Mouse (Mus musculus): ENCODE measurements at regions not wholly inside any gene's neighbourhood (a gene's known extent, or its start where the extent isn't known, plus 50 kb on each side); places are given as distances from the start of the nearest gene placed in this dataset.
A peak's percentile ranks its signal among the peaks of the same experiment; 100 is the strongest.

DNA sequence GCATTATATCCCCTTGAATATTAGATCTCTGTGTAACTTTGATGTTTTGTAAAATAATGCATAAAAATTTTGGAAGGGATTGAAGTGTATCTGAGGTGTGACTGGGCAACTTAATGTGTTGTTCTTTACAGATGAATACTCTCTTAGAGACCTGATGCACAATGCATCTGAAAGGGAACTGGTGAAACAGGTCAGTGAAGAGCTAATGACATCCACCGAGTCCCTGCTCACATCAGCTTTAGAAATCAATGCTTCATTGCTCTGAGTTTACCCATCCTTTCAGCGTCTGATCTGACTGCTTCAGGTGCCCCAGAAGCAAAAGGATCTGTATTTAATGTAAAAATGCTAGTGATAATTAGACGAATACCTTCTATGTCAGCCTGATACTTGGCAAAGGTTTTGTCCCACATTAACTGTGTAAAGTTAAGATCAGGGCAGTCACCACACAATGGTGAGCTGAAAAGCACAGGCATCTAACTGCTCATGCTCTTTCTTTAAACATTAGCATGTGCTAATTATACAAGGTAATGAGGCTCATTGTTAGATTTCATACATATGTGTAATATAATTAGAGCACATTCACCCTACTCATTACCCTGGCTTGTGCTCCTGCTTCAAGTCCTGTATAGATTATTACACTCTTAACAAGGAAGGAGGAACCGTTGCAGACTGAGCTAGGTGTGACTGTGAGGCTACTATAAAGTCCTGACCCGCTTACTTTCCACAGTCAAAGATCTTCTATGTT lies 204.6 kb upstream of the Tlr4 start:
- H3K9me3 ChIP-seq (ENCODE audit: control insufficient read depth, low read length): no peaks in the 10 kb centered on the region
- ATAC-seq (ENCODE audit: low read depth) (no peak), DNase-seq (ENCODE audit: low spot score) (no peak)
- no peak overlapping the region for H3K4me2 ChIP-seq (ENCODE audit: low read depth, low read length)
- H3K4me3 ChIP-seq (ENCODE audit: low read depth, low read length): no peak overlapping the region
- no peaks in the 10 kb centered on the region for H3K27me3 ChIP-seq (replicated peaks; ENCODE audit: control insufficient read depth, insufficient read depth, low read length)
- no peak overlapping the region for H3K9ac ChIP-seq (ENCODE audit: low read depth, low read length)
- H3K27ac ChIP-seq (replicated peaks; ENCODE audit: low read depth, low read length): no peak overlapping the region
- WGBS: 74% methylated on average over 5 of the region's 5 CpGs
- H3K36me3 ChIP-seq (ENCODE audit: control insufficient read depth, insufficient read depth, low read length): no peaks in the 10 kb centered on the region
- no peaks in the 10 kb centered on the region for H3K4me1 ChIP-seq (ENCODE audit: control insufficient read depth, insufficient read depth, low read length)

DNA sequence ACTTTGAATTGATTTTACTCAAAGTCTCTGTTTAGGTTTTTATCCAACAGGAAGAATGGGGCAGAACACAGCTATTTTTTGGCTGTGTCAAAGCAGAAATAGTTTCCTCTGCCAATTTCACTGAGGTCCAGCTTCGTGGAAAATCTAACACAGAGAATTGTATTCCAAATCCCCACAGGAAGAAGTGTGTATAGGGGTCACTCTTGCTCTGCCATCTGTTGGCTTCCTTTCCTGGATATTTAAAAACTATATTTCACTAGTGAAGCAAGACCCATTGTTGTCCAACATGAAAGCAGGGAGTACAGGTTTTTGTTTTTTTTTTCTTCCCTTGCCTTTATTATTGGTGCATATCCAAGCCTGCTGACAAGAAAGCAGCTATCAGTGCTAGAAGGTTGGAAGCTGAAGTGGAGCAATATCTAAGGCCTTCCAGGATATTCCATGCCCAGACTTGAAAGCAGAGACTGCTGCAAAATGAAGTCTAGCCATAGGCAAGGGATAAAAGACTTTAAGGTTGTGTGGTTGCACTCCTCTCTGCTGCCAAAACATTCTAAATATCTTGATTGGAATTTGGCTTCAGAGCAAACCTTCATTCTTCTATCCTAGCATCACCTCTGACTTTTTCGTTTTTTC lies 208.5 kb upstream of the Tlr4 start:
- ATAC-seq (ENCODE audit: low read depth): no peak
- H3K9ac ChIP-seq (ENCODE audit: low read depth, low read length): no peak overlapping the region
- 67% methylated on average over 2 of the region's 2 CpGs for WGBS
- no peaks in the 10 kb centered on the region for H3K4me1 ChIP-seq (ENCODE audit: control insufficient read depth, insufficient read depth, low read length)
- peak; percentile 43 for DNase-seq (ENCODE audit: low spot score)
- no peak overlapping the region for H3K4me3 ChIP-seq (ENCODE audit: low read depth, low read length)
- no peaks in the 10 kb centered on the region for H3K27me3 ChIP-seq (replicated peaks; ENCODE audit: control insufficient read depth, insufficient read depth, low read length)
- no peak overlapping the region for H3K4me2 ChIP-seq (ENCODE audit: low read depth, low read length)
- H3K9me3 ChIP-seq (ENCODE audit: control insufficient read depth, low read length): no peaks in the 10 kb centered on the region
- H3K27ac ChIP-seq (replicated peaks; ENCODE audit: low read depth, low read length): no peak overlapping the region
- H3K36me3 ChIP-seq (ENCODE audit: control insufficient read depth, insufficient read depth, low read length): no peaks in the 10 kb centered on the region

DNA sequence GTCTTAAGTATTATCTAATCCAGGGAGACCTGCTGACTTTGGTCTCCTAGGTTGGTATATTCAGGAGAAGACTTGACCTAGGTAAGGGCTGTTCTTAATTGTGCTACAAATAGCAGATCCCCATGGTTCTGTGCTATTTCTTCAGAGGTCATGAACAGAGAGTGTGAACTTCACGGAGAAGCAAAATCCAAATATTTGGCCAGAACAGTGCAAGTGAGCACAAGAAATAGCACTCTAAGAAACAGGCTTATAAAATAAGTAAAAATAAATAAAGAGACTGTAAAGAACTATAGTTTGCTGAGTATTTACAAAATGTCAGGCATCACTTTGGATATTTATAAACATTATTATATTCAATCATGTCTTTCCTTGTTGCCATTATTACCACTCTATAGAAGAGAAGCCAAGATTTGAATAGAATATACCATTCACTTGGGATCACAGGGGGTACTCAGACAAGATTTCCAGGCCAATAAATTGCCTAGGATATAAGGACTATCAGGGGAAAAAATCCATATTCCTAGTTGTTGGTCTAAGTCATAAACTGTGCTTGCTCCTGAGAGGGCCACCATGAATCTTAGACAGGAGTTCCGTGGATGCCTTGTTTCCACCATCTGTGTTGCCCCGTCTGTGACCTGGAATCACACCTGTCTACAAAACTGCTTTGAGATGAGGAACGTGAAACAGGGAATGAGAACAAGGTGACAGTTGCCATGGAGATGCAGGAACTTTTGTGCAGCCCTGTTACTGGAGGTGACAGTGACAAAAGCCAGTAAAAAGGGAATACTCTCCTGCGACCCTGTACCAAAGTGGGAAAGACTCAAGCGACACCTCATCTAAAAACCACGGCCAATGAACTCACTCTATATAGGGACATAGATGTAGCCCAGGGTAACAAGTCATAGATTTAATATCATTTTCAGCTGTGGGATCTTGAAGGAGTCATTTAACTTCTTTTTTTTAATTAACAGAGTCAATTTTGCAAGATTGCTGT lies 209.3 kb upstream of the Tlr4 start:
- Histone ChIP-seq H3K4me1 (ENCODE audit: control insufficient read depth, insufficient read depth, low read length) (no peaks in the 10 kb centered on the region), H3K9me3 (ENCODE audit: control insufficient read depth, low read length) (no peaks in the 10 kb centered on the region), H3K9ac (ENCODE audit: low read depth, low read length) (no peak overlapping the region), H3K4me2 (ENCODE audit: low read depth, low read length) (no peak overlapping the region), H3K36me3 (ENCODE audit: control insufficient read depth, insufficient read depth, low read length) (no peaks in the 10 kb centered on the region), H3K4me3 (ENCODE audit: low read depth, low read length) (no peak overlapping the region), H3K27ac (replicated peaks; ENCODE audit: low read depth, low read length) (no peak overlapping the region), H3K27me3 (replicated peaks; ENCODE audit: control insufficient read depth, insufficient read depth, low read length) (no peaks in the 10 kb centered on the region)
- DNase-seq (ENCODE audit: low spot score): no peak
- ATAC-seq (ENCODE audit: low read depth): no peak
- 73% methylated on average over 7 of the region's 7 CpGs for WGBS

DNA sequence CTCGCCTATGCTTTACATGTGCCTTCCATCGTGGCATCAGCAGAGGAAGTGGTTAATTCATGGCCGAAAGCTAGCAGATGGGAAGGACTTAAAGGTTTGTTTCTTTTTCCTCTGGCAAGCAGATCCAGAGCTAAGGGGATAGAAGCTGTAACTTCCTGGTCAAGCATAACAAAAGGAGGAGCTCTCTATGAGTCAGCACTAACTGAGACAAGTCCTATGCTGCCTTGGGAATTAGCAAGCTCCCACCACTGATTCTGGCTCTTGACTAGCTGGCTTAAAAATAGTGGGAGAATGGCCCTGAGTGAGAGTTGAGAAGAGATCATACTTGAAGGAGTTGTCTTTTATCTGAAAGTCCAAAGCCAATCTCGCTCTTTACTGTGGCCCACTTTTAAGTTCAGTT lies 210.3 kb upstream of the Tlr4 start:
- H3K9ac ChIP-seq (ENCODE audit: low read depth, low read length): no peak overlapping the region
- no peaks in the 10 kb centered on the region for H3K36me3 ChIP-seq (ENCODE audit: control insufficient read depth, insufficient read depth, low read length)
- H3K27ac ChIP-seq (replicated peaks; ENCODE audit: low read depth, low read length): no peak overlapping the region
- no peak for ATAC-seq (ENCODE audit: low read depth)
- H3K27me3 ChIP-seq (replicated peaks; ENCODE audit: control insufficient read depth, insufficient read depth, low read length): no peaks in the 10 kb centered on the region
- peak; percentile 5 for DNase-seq (ENCODE audit: low spot score)
- no peaks in the 10 kb centered on the region for H3K4me1 ChIP-seq (ENCODE audit: control insufficient read depth, insufficient read depth, low read length)
- H3K9me3 ChIP-seq (ENCODE audit: control insufficient read depth, low read length): no peaks in the 10 kb centered on the region
- 67% methylated on average over 4 of the region's 4 CpGs for WGBS
- no peak overlapping the region for H3K4me2 ChIP-seq (ENCODE audit: low read depth, low read length)
- no peak overlapping the region for H3K4me3 ChIP-seq (ENCODE audit: low read depth, low read length)

DNA sequence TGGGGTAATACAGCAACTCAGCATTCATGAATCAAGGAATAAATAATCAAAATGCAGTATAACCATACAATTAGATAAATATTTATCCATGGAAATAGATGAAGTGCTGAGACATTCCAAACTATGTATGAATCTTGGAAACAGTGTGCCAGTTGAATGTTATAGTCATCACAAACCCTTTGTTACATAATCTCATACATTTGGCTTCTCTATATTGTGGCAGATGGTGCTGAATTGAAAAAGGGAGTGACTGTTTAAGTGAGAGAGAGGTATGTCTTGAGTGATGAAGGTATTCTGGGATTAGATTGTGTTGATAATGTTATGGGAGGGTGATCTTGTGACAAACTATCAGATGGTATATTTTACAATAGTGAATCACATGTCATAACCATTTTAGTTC lies 200.4 kb upstream of the Astn2 start:
- Histone ChIP-seq H3K9me3 (ENCODE audit: control insufficient read depth, low read length) (no peaks in the 10 kb centered on the region), H3K27ac (replicated peaks; ENCODE audit: low read depth, low read length) (no peak overlapping the region), H3K36me3 (ENCODE audit: control insufficient read depth, insufficient read depth, low read length) (no peaks in the 10 kb centered on the region), H3K9ac (ENCODE audit: low read depth, low read length) (no peak overlapping the region), H3K4me1 (ENCODE audit: control insufficient read depth, insufficient read depth, low read length) (no peaks in the 10 kb centered on the region), H3K4me3 (ENCODE audit: low read depth, low read length) (no peak overlapping the region), H3K27me3 (replicated peaks; ENCODE audit: control insufficient read depth, insufficient read depth, low read length) (no peaks in the 10 kb centered on the region), H3K4me2 (ENCODE audit: low read depth, low read length) (no peak overlapping the region)
- no peak for DNase-seq (ENCODE audit: low spot score)
- no peak for ATAC-seq (ENCODE audit: low read depth)

DNA sequence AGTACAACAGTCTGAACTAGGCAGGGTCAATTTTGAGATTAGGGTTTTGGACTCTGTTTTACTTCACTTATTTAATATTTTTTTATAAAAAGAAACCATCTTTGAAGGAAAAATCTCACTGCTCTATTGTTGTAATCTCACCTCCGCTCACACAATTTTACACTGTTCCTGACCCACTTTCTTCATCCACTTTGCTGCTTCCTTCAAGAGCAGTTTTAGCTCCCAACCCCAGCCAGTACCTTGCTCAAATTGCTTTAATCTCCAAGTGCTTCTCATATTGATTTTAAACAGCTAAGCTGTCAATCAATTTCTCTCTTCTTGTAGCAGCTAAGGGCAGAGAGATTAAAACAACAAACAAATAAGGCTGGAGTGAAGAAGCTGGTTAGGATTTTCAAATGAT lies 194.3 kb upstream of the Astn2 start:
- Histone ChIP-seq H3K27ac (replicated peaks; ENCODE audit: low read depth, low read length) (no peak overlapping the region), H3K4me3 (ENCODE audit: low read depth, low read length) (no peak overlapping the region), H3K4me1 (ENCODE audit: control insufficient read depth, insufficient read depth, low read length) (no peaks in the 10 kb centered on the region), H3K36me3 (ENCODE audit: control insufficient read depth, insufficient read depth, low read length) (no peaks in the 10 kb centered on the region), H3K4me2 (ENCODE audit: low read depth, low read length) (no peak overlapping the region), H3K9me3 (ENCODE audit: control insufficient read depth, low read length) (no peaks in the 10 kb centered on the region), H3K27me3 (replicated peaks; ENCODE audit: control insufficient read depth, insufficient read depth, low read length) (no peaks in the 10 kb centered on the region), H3K9ac (ENCODE audit: low read depth, low read length) (no peak overlapping the region)
- 94% methylated on average over 1 of the region's 1 CpGs for WGBS
- DNase-seq (ENCODE audit: low spot score) (no peak), ATAC-seq (ENCODE audit: low read depth) (no peak)

DNA sequence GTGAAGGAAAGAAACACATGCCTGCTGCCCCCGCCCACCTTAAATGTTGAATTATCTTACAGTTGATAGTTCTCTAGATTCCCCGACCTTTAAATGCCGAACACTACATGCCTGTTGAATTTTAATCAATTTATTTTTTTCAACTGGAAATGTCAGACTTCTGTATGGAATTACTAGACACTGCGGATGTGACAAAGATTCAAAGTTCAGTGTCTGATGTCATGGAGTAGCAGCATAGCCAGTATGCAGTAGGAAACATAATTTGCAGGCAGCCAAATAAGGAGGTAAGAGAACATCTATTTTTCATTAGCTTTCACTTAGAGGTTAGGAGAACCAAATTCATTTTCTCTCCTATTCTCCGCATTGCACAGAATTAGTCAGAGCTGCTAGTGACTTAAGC lies 182.2 kb upstream of the Astn2 start:
- WGBS: 60% methylated on average over 5 of the region's 5 CpGs
- H3K4me3 ChIP-seq (ENCODE audit: low read depth, low read length): no peak overlapping the region
- DNase-seq (ENCODE audit: low spot score): no peak
- no peaks in the 10 kb centered on the region for H3K9me3 ChIP-seq (ENCODE audit: control insufficient read depth, low read length)
- no peak overlapping the region for H3K9ac ChIP-seq (ENCODE audit: low read depth, low read length)
- ATAC-seq (ENCODE audit: low read depth): no peak
- H3K4me1 ChIP-seq (ENCODE audit: control insufficient read depth, insufficient read depth, low read length): no peaks in the 10 kb centered on the region
- H3K27me3 ChIP-seq (replicated peaks; ENCODE audit: control insufficient read depth, insufficient read depth, low read length): no peaks in the 10 kb centered on the region
- no peaks in the 10 kb centered on the region for H3K36me3 ChIP-seq (ENCODE audit: control insufficient read depth, insufficient read depth, low read length)
- H3K27ac ChIP-seq (replicated peaks; ENCODE audit: low read depth, low read length): no peak overlapping the region
- H3K4me2 ChIP-seq (ENCODE audit: low read depth, low read length): no peak overlapping the region

DNA sequence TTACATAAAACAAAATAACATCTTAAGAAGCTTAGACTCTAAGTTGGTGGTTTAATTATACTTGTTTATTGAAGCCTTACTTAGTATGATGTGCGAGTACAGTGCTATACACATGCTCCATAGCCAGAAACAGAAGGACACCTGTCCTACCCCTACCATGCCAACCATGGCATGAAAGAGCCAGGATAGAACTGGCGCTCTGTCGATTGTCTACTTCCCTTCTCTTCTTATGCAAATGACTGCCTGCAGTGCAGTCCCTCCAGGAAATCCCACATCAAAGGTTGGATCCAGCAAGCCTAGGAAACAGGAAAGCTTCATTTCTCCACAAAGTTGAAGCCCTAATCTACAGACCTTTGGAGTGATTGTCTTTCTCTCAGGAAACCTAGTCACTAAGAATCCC lies 181.8 kb upstream of the Astn2 start:
- Histone ChIP-seq H3K4me3 (ENCODE audit: low read depth, low read length) (no peak overlapping the region), H3K4me2 (ENCODE audit: low read depth, low read length) (no peak overlapping the region), H3K36me3 (ENCODE audit: control insufficient read depth, insufficient read depth, low read length) (no peaks in the 10 kb centered on the region), H3K9ac (ENCODE audit: low read depth, low read length) (no peak overlapping the region), H3K27me3 (replicated peaks; ENCODE audit: control insufficient read depth, insufficient read depth, low read length) (no peaks in the 10 kb centered on the region), H3K9me3 (ENCODE audit: control insufficient read depth, low read length) (no peaks in the 10 kb centered on the region), H3K27ac (replicated peaks; ENCODE audit: low read depth, low read length) (no peak overlapping the region), H3K4me1 (ENCODE audit: control insufficient read depth, insufficient read depth, low read length) (no peaks in the 10 kb centered on the region)
- ATAC-seq (ENCODE audit: low read depth) (no peak), DNase-seq (ENCODE audit: low spot score) (no peak)
- 27% methylated on average over 3 of the region's 3 CpGs for WGBS
